Mouse (Mus musculus) adipocyte (in vitro differentiated cells): Measurements from ENCODE around the gene Top3a.
"Not testable (repeated sequence)": the region's sequence is repeated elsewhere in the genome, so short reads cannot be mapped to it uniquely, and the experiment has no call there.

Experiments used
- DNase-seq: peaks from one replicate; pipeline ENCODE4 v3.0.0-alpha.2; 2016; ENCODE audit warnings: low spot score

Top3a gene

DNA sequence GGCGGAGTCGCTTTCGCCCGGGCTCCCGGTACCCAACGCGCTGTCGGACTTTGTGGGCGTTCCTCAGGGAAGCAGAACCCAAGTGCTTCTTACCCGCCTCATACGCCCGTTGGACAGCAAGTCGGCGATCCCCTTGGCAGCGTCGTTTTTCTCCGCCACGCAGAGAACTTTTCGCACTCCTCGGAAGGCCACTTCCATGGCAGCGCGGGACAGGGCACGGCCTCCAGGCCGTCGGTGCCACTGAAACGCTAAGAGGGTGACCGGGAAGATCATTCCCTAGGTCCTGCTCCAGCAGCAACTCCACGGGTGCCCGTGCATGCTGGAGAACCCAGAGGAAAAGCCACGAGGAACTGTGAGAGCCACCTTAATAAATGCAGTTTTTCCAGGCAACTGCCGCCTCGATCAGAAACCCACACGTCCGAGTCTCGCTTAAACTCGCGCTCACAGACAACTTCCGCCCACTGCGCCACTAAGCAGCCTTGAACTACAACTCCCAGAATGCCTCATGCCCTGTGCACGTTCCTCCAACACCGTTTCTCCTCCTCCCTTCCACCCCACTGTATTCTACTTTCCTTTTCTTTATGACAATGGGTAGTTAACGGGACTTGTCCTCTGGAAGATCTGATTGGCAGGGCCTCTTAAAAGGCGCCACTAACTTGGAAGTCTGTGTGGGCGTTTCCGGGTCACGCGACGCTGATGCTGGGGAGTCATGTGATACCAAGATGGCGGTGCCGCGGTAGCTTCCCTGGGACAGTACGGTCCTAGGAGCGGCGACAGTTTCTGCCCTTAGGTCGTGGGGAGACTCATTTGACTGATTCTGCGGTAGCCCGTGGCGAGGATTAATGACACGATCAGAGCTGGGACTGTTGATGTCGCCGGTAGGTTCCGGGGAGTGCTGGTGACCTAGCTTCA, at the start of gene Top3a, which contains the start of gene Smcr8:
Top3a (minus strand) TSS at position 537 of the 912 bp plus-strand sequence.
Smcr8 (plus strand) TSS at position 696 of the 912 bp plus-strand sequence.
- DNase-seq, result peak; percentile 97

DNA sequence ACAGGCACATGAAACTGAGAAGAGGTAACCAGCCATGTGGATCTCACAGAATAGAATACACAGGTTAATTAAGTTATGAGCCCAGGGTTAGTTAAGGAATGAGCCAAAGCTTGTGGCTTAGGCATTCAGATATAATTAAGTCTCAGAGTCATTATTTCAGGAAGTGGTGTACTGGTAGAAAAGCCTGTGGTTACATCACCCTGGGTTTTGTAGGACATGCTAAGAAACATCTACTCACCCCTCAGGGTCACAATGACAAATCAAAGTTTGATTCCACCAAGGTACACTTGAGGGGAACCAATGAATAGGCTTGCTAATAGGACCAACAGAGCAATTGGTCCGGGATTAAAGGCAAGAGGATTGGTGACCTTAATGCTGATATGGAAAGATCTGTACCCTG, 49.5 kb upstream of the Top3a start:
- no peak for DNase-seq

GRCm38 (mm10) chr11:60825191-60825590, 48.0 kb upstream of the Top3a start:
- DNase-seq, result no peak

- DNase-seq, result no peak
These were observed 46.6 kb upstream of the Top3a start for GRCm38 (mm10) chr11:60823771-60824170.

GRCm38 (mm10) chr11:60816398-60816797, 39.2 kb upstream of the Top3a start:
- no peak for DNase-seq

GRCm38 (mm10) chr11:60811618-60812017, 34.5 kb upstream of the Top3a start, which contains the start of gene Shmt1:
Gene Shmt1, minus strand, starts transcription at chr11:60811718.
- not testable (repeated sequence) for DNase-seq

DNA sequence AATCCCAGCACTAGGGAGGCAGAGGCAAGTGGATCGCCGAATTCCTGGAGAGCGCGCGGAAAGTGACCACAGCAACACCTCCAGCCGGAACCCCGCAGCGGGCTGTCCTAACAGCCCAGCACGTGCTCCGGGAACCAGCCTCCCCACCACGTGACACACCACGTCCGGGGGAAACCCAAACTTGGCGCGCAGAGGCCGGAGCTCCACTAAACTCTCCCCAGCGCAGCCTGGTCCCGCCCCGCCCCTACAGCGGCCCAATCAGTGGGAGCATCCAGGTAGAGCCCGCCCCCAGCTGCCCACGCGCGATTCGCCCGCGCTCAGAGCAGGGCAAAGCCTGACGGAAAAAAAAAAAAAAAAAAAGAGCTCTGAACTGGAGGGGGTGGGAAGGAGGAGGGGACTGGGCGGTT, 33.9 kb upstream of the Top3a start:
- DNase-seq, result peak; percentile 93

- no peak for DNase-seq
These were observed 33.1 kb upstream of the Top3a start for GRCm38 (mm10) chr11:60810046-60810965.

DNA sequence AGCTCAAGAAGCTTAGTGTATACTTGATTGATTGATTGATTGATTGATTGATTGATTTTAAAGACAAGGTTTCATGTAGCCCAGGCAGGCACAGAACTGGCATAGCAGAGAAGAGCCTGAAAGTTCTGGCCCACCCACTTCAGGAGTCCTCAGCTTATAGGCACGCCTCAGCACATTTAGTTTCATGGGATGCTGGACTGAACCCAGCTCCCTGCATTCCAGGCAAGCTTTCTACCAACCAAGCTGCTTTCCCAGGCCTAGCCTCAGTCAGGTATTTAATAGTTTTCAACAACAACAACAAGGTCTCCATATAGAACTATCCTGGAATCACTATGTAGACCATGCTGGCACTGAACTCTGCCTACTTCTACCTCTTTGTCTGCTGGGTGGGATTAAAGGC, 32.4 kb upstream of the Top3a start:
- DNase-seq, result no peak

GRCm38 (mm10) chr11:60808286-60809070, 31.3 kb upstream of the Top3a start:
- peak; percentile 89 for DNase-seq

GRCm38 (mm10) chr11:60800892-60801291, 23.7 kb upstream of the Top3a start:
- DNase-seq, result no peak

- no peak for DNase-seq
These were observed 22.8 kb upstream of the Top3a start for GRCm38 (mm10) chr11:60799977-60800376.

DNA sequence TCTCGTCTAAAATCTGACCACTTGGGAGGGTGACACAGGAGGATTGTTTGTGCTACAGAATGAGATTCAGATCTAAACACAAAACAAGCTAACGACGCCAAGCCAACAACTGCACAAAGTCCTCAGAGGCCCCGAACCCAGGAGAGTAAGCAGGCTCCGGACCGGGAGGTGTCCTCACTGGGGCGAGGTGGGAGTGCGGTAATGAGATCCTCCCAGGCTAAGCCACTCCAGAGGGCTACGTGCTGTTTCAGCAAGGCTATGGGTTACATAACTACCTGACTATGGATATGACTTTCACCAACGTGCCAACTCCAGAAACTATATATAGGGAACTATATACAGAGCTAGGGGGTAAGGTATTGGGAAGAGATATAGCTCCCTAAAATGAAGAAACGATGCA, 19.2 kb upstream of the Top3a start:
- no peak for DNase-seq

DNA sequence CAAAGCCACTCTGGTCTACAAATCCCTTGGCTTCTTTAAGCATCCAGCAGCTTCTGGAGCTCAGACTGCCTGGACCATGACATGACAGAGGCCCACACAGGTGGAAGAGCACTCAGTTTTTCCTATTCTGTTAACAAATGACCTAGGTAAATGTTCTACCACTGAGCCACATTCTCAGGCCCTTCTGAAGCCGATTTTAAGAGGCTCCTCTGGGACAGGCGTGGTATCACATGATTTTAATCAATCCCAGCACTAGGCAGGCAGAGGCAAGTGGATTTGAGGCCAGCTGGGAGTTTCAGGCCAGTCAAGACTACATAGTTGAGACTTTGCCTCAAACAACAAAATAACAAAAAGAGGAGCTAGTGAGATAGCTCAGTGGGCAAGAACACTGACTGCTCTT, 13.3 kb upstream of the Top3a start:
- no peak for DNase-seq

DNA sequence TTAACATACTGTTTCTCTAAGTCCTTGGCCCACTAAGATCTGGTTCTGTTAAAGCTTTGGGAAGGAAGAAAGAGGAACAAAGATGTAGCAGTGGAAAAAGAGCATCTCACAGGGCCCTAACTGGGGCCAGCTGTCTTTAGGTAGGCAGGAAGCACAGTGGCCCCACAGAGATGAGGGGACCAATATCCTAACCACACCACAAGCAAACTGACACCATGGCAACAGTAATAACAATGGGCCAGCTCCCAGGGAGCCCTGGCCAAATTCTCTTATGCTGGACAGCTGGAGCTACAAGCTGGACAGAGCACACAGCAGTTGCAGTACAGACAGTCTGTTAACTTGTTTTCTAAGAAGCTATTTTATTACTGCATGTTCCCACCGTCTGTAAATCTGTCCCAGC, 10.4 kb upstream of the Top3a start:
- no peak for DNase-seq

DNA sequence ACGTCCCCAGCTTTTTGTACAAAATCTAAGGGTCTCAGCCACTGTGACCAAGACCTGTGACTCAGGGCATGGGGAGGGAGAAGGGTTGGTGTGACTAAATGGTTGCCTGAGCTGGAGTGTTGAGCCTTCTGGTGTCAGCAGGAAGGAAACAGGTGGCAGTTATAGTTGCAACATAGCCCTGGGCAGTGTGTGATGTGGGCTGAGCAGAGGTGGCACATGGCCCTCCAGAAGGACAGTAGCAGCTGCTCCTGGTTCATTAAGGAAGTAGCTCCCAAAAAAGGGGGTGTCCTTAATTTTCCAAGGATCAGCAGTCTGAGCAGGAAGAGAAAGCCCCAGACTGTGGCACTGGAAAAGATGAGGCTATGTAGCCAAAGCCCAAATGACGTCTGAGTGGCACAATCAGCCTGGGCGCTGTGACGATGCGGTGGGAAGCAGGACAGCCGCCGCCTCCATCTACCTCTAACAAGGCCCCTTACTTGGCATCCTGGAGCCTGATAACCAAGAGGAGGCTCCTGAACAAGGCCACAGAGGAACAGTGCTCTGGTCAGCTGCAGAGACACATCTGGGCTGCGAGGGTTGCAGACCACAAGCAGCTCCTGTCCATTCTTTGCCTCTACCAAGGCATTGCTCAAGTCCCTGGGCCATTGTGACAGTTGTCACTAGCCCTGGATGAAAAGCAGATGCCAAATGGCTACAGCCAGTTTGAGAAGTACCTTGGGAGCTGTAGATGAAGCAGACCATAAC, 7.2 kb upstream of the Top3a start:
- no peak for DNase-seq

GRCm38 (mm10) chr11:60779673-60780189, 2.6 kb upstream of the Top3a start:
- DNase-seq, result peak; percentile 38

DNA sequence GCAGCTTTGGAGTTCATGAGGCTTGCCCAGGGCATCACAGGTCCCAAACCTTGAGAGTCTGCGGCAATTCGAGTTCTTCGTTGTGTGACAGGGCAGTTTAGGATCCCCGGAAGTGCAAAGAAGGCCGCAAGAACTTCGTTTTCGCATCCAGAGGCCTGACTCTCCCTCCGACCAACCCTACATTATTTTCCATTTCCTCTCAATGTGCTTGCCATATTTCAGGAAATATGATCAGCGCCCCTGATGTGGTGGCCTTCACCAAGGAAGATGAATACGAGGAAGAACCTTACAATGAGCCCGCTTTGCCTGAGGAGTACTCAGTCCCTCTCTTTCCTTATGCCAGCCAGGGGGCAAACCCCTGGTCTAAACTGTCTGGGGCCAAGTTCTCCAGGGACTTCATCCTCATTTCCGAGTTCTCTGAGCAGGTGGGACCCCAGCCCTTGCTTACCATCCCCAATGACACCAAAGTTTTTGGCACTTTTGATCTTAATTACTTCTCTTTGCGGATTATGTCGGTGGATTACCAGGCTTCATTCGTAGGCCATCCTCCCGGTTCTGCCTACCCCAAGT, 721 bp upstream of the Top3a start:
- DNase-seq, result no peak

DNA sequence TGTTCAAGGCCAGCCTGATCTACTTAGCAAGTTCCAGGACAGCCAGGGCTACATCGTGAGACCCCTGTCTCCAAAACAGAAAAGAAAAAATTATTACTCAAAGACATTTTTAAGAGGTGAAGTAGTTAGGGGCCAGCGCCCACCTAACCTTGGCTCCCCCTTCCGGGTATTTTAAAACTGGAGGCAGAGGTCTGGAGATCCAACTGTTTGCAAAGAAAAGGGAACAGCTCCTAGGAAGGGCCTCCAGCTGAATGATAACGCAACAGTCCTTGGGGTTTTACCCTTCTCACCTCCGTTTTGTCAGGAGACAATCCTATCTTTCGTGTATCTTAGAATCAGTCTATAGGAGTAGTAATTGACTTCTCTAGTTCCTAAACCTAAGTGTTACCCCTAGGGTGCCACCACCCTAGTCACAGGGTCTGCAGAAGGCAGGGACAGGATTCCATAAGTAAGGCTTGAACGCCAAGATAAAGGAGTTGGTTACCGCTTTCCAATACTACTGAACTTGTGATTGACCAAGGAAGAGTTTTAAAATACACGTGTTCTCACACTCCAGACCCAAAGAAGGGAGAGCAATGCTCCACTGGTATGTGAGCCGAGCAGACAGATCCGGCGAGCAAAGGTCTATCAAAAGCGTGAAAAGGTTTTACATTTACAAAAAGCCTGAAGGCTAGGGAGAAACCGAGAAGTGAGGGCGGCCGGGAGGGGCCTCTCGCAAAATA, 897 bp downstream of the Top3a start:
- DNase-seq, result no peak

DNA sequence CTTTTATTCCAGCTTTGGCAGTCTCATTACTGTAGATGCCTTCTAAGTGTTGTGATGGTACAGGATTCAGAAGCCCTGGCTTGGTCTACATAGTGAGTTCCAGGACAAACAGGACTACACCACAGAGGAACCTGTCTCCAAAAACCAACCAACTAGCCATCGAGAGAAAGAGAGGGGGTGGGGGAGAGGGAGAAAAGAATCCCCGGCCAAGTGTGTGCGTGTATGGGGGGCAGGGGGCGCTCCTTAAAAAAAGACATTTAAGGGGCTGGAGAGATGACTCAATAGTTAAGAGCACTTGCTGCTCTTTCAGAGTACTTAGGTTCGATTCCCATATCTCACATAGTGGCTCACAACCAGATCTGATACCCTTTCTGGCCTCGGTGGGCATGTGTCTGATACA, 1.6 kb downstream of the Top3a start:
- no peak for DNase-seq
